Mouse (Mus musculus): Measurements from ENCODE around the gene Adam12. TPM values are rescaled to one million over a fixed set of nuclear protein-coding genes. Genes with fewer than 3 reads are reported as not detected.

Gene Adam12
- polyA plus RNA-seq, 1 experiment from 2014 or later: 4.8 TPM

GRCm38 (mm10) chr7:134248041-134248440 is 16.1 kb upstream of the Adam12 start:
- H3K4me2 ChIP-seq (ENCODE audit: low read depth, low read length): no peak overlapping the region
- WGBS: 83% methylated on average over 2 of the region's 2 CpGs
- no peak overlapping the region for H3K4me3 ChIP-seq (ENCODE audit: low read depth, low read length)
- no peak for DNase-seq (ENCODE audit: low spot score)
- H3K27me3 ChIP-seq (ENCODE audit: control insufficient read depth, insufficient read depth, low read length): no peaks in the 10 kb centered on the region
- no peaks in the 10 kb centered on the region for H3K36me3 ChIP-seq (replicated peaks; ENCODE audit: control insufficient read depth, insufficient read depth, low read depth, low read length)
- ATAC-seq (replicated peaks; ENCODE audit: insufficient number of reproducible peaks, low FRiP score, low TSS enrichment, low read depth): no peak
- no peak overlapping the region for H3K27ac ChIP-seq (replicated peaks; ENCODE audit: low read depth, low read length)
- no peaks in the 10 kb centered on the region for H3K9me3 ChIP-seq (replicated peaks; ENCODE audit: control insufficient read depth, low read length)
- H3K4me1 ChIP-seq (ENCODE audit: control insufficient read depth, insufficient read depth, low read length): no peaks in the 10 kb centered on the region
- no peak overlapping the region for H3K9ac ChIP-seq (replicated peaks; ENCODE audit: low read length)

- ATAC-seq (replicated peaks; ENCODE audit: insufficient number of reproducible peaks, low FRiP score, low TSS enrichment, low read depth): no peak
- H3K27ac ChIP-seq (replicated peaks; ENCODE audit: low read depth, low read length): no peak overlapping the region
- 26% methylated on average over 5 of the region's 5 CpGs for WGBS
- no peaks in the 10 kb centered on the region for H3K27me3 ChIP-seq (ENCODE audit: control insufficient read depth, insufficient read depth, low read length)
- no peak overlapping the region for H3K4me3 ChIP-seq (ENCODE audit: low read depth, low read length)
- H3K4me1 ChIP-seq (ENCODE audit: control insufficient read depth, insufficient read depth, low read length): no peaks in the 10 kb centered on the region
- no peaks in the 10 kb centered on the region for H3K36me3 ChIP-seq (replicated peaks; ENCODE audit: control insufficient read depth, insufficient read depth, low read depth, low read length)
- no peaks in the 10 kb centered on the region for H3K9me3 ChIP-seq (replicated peaks; ENCODE audit: control insufficient read depth, low read length)
- no peak overlapping the region for H3K9ac ChIP-seq (replicated peaks; ENCODE audit: low read length)
- H3K4me2 ChIP-seq (ENCODE audit: low read depth, low read length): no peak overlapping the region
- peak; percentile 9 for DNase-seq (ENCODE audit: low spot score)
Observed at GRCm38 (mm10) chr7:134246624-134247023, 14.7 kb upstream of the Adam12 start.

- DNase-seq (ENCODE audit: low spot score) (no peak), ATAC-seq (replicated peaks; ENCODE audit: insufficient number of reproducible peaks, low FRiP score, low TSS enrichment, low read depth) (no peak)
- no peaks in the 10 kb centered on the region for H3K36me3 ChIP-seq (replicated peaks; ENCODE audit: control insufficient read depth, insufficient read depth, low read depth, low read length)
- H3K27me3 ChIP-seq (ENCODE audit: control insufficient read depth, insufficient read depth, low read length): no peaks in the 10 kb centered on the region
- H3K4me2 ChIP-seq (ENCODE audit: low read depth, low read length): no peak overlapping the region
- no peak overlapping the region for H3K4me3 ChIP-seq (ENCODE audit: low read depth, low read length)
- H3K9ac ChIP-seq (replicated peaks; ENCODE audit: low read length): no peak overlapping the region
- 63% methylated on average over 1 of the region's 1 CpGs for WGBS
- H3K27ac ChIP-seq (replicated peaks; ENCODE audit: low read depth, low read length): no peak overlapping the region
- no peaks in the 10 kb centered on the region for H3K4me1 ChIP-seq (ENCODE audit: control insufficient read depth, insufficient read depth, low read length)
- H3K9me3 ChIP-seq (replicated peaks; ENCODE audit: control insufficient read depth, low read length): no peaks in the 10 kb centered on the region
Observed at GRCm38 (mm10) chr7:134242773-134243172, 10.8 kb upstream of the Adam12 start.

- no peak overlapping the region for H3K4me2 ChIP-seq (ENCODE audit: low read depth, low read length)
- no peaks in the 10 kb centered on the region for H3K36me3 ChIP-seq (replicated peaks; ENCODE audit: control insufficient read depth, insufficient read depth, low read depth, low read length)
- H3K4me3 ChIP-seq (ENCODE audit: low read depth, low read length): no peak overlapping the region
- DNase-seq (ENCODE audit: low spot score) (no peak), ATAC-seq (replicated peaks; ENCODE audit: insufficient number of reproducible peaks, low FRiP score, low TSS enrichment, low read depth) (no peak)
- no peak overlapping the region for H3K27ac ChIP-seq (replicated peaks; ENCODE audit: low read depth, low read length)
- H3K9me3 ChIP-seq (replicated peaks; ENCODE audit: control insufficient read depth, low read length): no peaks in the 10 kb centered on the region
- H3K9ac ChIP-seq (replicated peaks; ENCODE audit: low read length): no peak overlapping the region
- no peaks in the 10 kb centered on the region for H3K27me3 ChIP-seq (ENCODE audit: control insufficient read depth, insufficient read depth, low read length)
- no peaks in the 10 kb centered on the region for H3K4me1 ChIP-seq (ENCODE audit: control insufficient read depth, insufficient read depth, low read length)
- 83% methylated on average over 4 of the region's 4 CpGs for WGBS
Observed at GRCm38 (mm10) chr7:134241212-134241611, 9.3 kb upstream of the Adam12 start.

GRCm38 (mm10) chr7:134240579-134240978 is 8.6 kb upstream of the Adam12 start:
- ATAC-seq (replicated peaks; ENCODE audit: insufficient number of reproducible peaks, low FRiP score, low TSS enrichment, low read depth) (no peak), DNase-seq (ENCODE audit: low spot score) (no peak)
- WGBS: 78% methylated on average over 1 of the region's 1 CpGs
- no peak overlapping the region for H3K4me2 ChIP-seq (ENCODE audit: low read depth, low read length)
- no peaks in the 10 kb centered on the region for H3K27me3 ChIP-seq (ENCODE audit: control insufficient read depth, insufficient read depth, low read length)
- no peaks in the 10 kb centered on the region for H3K4me1 ChIP-seq (ENCODE audit: control insufficient read depth, insufficient read depth, low read length)
- H3K27ac ChIP-seq (replicated peaks; ENCODE audit: low read depth, low read length): no peak overlapping the region
- H3K9ac ChIP-seq (replicated peaks; ENCODE audit: low read length): no peak overlapping the region
- no peak overlapping the region for H3K4me3 ChIP-seq (ENCODE audit: low read depth, low read length)
- H3K36me3 ChIP-seq (replicated peaks; ENCODE audit: control insufficient read depth, insufficient read depth, low read depth, low read length): no peaks in the 10 kb centered on the region
- H3K9me3 ChIP-seq (replicated peaks; ENCODE audit: control insufficient read depth, low read length): no peaks in the 10 kb centered on the region

DNA sequence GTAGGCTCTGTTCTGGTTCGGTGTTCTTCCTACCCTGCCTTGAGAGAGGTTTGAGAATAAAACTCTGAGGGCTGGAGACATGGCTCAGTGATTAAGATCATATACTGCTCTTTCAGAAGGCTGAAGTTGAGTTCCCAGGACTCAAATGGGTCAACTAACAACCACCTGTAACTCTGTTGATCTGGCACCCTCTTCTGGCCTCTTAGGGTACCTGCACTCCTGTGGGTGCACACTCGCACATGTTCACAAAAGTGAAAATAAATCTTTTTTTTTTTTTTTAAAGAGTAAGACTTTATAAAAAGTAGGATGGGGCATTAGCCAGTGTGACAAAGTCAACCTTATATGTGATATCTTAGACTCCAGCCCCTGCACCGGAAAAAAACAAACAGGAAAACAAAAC is 6.9 kb upstream of the Adam12 start:
- Histone ChIP-seq H3K27me3 (ENCODE audit: control insufficient read depth, insufficient read depth, low read length) (no peaks in the 10 kb centered on the region), H3K36me3 (replicated peaks; ENCODE audit: control insufficient read depth, insufficient read depth, low read depth, low read length) (no peaks in the 10 kb centered on the region), H3K27ac (replicated peaks; ENCODE audit: low read depth, low read length) (no peak overlapping the region), H3K4me2 (ENCODE audit: low read depth, low read length) (no peak overlapping the region), H3K9ac (replicated peaks; ENCODE audit: low read length) (no peak overlapping the region), H3K9me3 (replicated peaks; ENCODE audit: control insufficient read depth, low read length) (no peaks in the 10 kb centered on the region), H3K4me3 (ENCODE audit: low read depth, low read length) (no peak overlapping the region), H3K4me1 (ENCODE audit: control insufficient read depth, insufficient read depth, low read length) (no peaks in the 10 kb centered on the region)
- 93% methylated on average over 3 of the region's 3 CpGs for WGBS
- ATAC-seq (replicated peaks; ENCODE audit: insufficient number of reproducible peaks, low FRiP score, low TSS enrichment, low read depth): no peak
- no peak for DNase-seq (ENCODE audit: low spot score)

GRCm38 (mm10) chr7:134237356-134237755 is 5.4 kb upstream of the Adam12 start:
- Histone ChIP-seq H3K27me3 (ENCODE audit: control insufficient read depth, insufficient read depth, low read length) (no peaks in the 10 kb centered on the region), H3K4me1 (ENCODE audit: control insufficient read depth, insufficient read depth, low read length) (no peaks in the 10 kb centered on the region), H3K36me3 (replicated peaks; ENCODE audit: control insufficient read depth, insufficient read depth, low read depth, low read length) (no peaks in the 10 kb centered on the region), H3K9me3 (replicated peaks; ENCODE audit: control insufficient read depth, low read length) (no peaks in the 10 kb centered on the region), H3K27ac (replicated peaks; ENCODE audit: low read depth, low read length) (no peak overlapping the region), H3K4me2 (ENCODE audit: low read depth, low read length) (no peak overlapping the region), H3K9ac (replicated peaks; ENCODE audit: low read length) (no peak overlapping the region), H3K4me3 (ENCODE audit: low read depth, low read length) (no peak overlapping the region)
- 74% methylated on average over 2 of the region's 2 CpGs for WGBS
- DNase-seq (ENCODE audit: low spot score): no peak
- no peak for ATAC-seq (replicated peaks; ENCODE audit: insufficient number of reproducible peaks, low FRiP score, low TSS enrichment, low read depth)

- Histone ChIP-seq H3K36me3 (replicated peaks; ENCODE audit: control insufficient read depth, insufficient read depth, low read depth, low read length) (no peaks in the 10 kb centered on the region), H3K27ac (replicated peaks; ENCODE audit: low read depth, low read length) (no peak overlapping the region), H3K4me2 (ENCODE audit: low read depth, low read length) (no peak overlapping the region), H3K4me1 (ENCODE audit: control insufficient read depth, insufficient read depth, low read length) (no peaks in the 10 kb centered on the region), H3K4me3 (ENCODE audit: low read depth, low read length) (no peak overlapping the region), H3K27me3 (ENCODE audit: control insufficient read depth, insufficient read depth, low read length) (no peaks in the 10 kb centered on the region), H3K9me3 (replicated peaks; ENCODE audit: control insufficient read depth, low read length) (no peaks in the 10 kb centered on the region), H3K9ac (replicated peaks; ENCODE audit: low read length) (no peak overlapping the region)
- DNase-seq (ENCODE audit: low spot score) (no peak), ATAC-seq (replicated peaks; ENCODE audit: insufficient number of reproducible peaks, low FRiP score, low TSS enrichment, low read depth) (no peak)
Observed at GRCm38 (mm10) chr7:134236727-134237126, 4.8 kb upstream of the Adam12 start.

All from embryonic facial prominence, embryonic 11.5 days (tissue).